Mouse (Mus musculus) MEL (cell line): ENCODE data around the gene Map1b.

Source experiments
- CTCF ChIP-seq, 3 experiments: IDR thresholded peaks in 2 of 3; conservative IDR thresholded peaks in 1 of 3; 2 replicates each; pipeline ENCODE4 v1.5.1; 2011 to 2012; ENCODE audit warnings: low read length in 3 of 3, low read depth in 2 of 3, mild to moderate bottlenecking in 2 of 3, improper control_type of control experiment in 1 of 3, inconsistent platforms in 1 of 3, mixed read lengths in 1 of 3, moderate library complexity in 1 of 3; ENCODE audit not compliant: control insufficient read depth in 1 of 3, insufficient read depth in 1 of 3, poor library complexity in 1 of 3, severe bottlenecking in 1 of 3
- E2F4 ChIP-seq: IDR thresholded peaks from 2 replicates; pipeline ENCODE4 v1.6.1; 2011; ENCODE audit warnings: low read depth, low read length, improper control_type of control experiment, borderline replicate concordance
- HCFC1 ChIP-seq: IDR thresholded peaks from 2 replicates; pipeline ENCODE4 v1.6.1; 2012; ENCODE audit warnings: low read depth, mild to moderate bottlenecking, inconsistent platforms, low read length, improper control_type of control experiment, moderate library complexity

GRCm38 (mm10) chr13:99503370-99503979, 12.9 kb downstream of the Map1b start:
- no peak for TF ChIP-seq CTCF (IDR thresholded peaks at IDR 0.05 in 2 of 3, conservative IDR thresholded peaks at IDR 0.05 in 1 of 3; ENCODE audit: control insufficient read depth in 1 of 3, insufficient read depth in 1 of 3, low read depth in 2 of 3, low read length in 3 of 3, poor library complexity in 1 of 3, severe bottlenecking in 1 of 3)
- no peak for TF ChIP-seq HCFC1
- TF ChIP-seq E2F4 = no peak
